Mouse (Mus musculus) gastrocnemius, postnatal 10 days (tissue): Measurements from ENCODE around the gene Rilp. TPM values are rescaled to one million over a fixed set of nuclear protein-coding genes. Genes with fewer than 3 reads are reported as not detected.
A peak's percentile ranks its signal among the peaks of the same experiment; 100 is the strongest.

Experiments used
- DNase-seq: peaks from one replicate; pipeline ENCODE4 v3.0.0; 2021; ENCODE audit warnings: mixed read lengths
- long read RNA-seq, 2 experiments: library from polyadenylated mRNA; stranded (forward); transcript quantifications; one replicate each; pipeline ENCODE4 v2.0.0; 2021
- total RNA-seq, 2 experiments: library from RNA; stranded (reverse); gene quantifications; 2 replicates each; pipeline ENCODE4 v1.2.3; 2021

The Rilp gene
- 10 to 100 TPM; 25.5 to 32.6 TPM for total RNA-seq
- long read RNA-seq, experiment 1, transcript Rilp-201 (8 exons, 1,489 nt), result major isoform, 24 of 51 reads
- long read RNA-seq, experiment 1, partial matches to known transcripts, result 11 of 51 reads
- long read RNA-seq, experiment 1, other reads (novel, unspliced or antisense), result 15 of 51 reads
- long read RNA-seq, experiment 2, transcript Rilp-201 (8 exons, 1,489 nt), result major isoform, 15 of 47 reads
- long read RNA-seq, experiment 2, partial matches to known transcripts, result 17 of 47 reads
- long read RNA-seq, experiment 2, other reads (novel, unspliced or antisense), result 15 of 47 reads

- peak; percentile 79 for DNase-seq
Observed at GRCm38 (mm10) chr11:75509741-75510626, at the start of gene Rilp. Gene Rilp (plus strand): TSS chr11:75510094.

- DNase-seq, result peak; percentile 78
Observed at GRCm38 (mm10) chr11:75460103-75460843, 49.6 kb upstream of the Rilp start.

- peak; percentile 98 for DNase-seq
Observed at GRCm38 (mm10) chr11:75460844-75461742, 48.8 kb upstream of the Rilp start, which contains the start of gene Tlcd2. Gene Tlcd2 (plus strand): TSS chr11:75461715.

GRCm38 (mm10) chr11:75461743-75462252 is 48.1 kb upstream of the Rilp start:
- no peak for DNase-seq

GRCm38 (mm10) chr11:75462253-75462783 is 47.6 kb upstream of the Rilp start:
- peak; percentile 90 for DNase-seq

DNA sequence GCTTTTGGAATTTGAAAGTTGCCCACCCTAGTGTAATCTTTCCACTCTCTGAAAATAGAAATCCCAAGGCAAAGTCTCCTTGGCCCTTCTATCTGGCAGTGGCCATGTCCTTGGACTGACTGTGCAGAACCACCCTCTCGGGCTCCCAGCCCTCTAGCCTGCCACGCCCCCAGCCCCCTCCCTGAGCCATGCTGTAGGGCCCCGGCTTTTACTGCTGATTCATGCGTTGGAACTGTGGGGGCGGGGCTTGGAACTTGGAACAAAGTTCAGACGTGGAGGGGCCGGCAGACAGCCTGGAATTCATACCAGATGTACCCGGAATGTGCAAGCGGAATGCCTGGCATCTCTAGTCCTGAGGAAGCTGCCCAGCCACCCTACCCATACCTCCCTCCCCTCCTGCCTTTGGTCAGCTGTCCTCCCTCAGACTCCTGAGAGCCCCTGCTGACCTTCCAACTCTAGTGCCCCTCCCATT is 47.0 kb upstream of the Rilp start:
- peak; percentile 96 for DNase-seq

DNA sequence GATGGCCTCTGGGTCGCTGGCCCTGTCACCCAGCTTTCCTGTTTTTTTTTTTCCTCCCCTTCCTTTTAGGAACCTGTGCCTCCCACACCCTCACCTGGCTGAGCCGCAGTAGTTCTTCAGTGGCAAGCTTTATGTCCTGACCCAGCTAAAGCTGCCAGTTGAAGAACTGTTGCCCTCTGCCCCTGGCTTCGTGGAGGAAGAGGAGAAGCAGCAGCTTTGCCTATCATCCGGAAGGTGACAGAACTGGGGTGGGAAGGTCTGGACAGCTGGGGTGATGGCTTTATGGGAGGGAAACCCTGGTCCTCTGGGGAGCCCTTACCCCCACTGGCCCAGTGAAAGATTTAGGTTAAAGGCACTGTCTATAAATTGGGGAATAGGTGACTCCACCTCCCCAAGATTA is 46.3 kb upstream of the Rilp start:
- no peak for DNase-seq

GRCm38 (mm10) chr11:75464417-75464816 is 45.5 kb upstream of the Rilp start:
- DNase-seq, result no peak

GRCm38 (mm10) chr11:75465051-75465450 is 44.8 kb upstream of the Rilp start:
- DNase-seq, result no peak

DNA sequence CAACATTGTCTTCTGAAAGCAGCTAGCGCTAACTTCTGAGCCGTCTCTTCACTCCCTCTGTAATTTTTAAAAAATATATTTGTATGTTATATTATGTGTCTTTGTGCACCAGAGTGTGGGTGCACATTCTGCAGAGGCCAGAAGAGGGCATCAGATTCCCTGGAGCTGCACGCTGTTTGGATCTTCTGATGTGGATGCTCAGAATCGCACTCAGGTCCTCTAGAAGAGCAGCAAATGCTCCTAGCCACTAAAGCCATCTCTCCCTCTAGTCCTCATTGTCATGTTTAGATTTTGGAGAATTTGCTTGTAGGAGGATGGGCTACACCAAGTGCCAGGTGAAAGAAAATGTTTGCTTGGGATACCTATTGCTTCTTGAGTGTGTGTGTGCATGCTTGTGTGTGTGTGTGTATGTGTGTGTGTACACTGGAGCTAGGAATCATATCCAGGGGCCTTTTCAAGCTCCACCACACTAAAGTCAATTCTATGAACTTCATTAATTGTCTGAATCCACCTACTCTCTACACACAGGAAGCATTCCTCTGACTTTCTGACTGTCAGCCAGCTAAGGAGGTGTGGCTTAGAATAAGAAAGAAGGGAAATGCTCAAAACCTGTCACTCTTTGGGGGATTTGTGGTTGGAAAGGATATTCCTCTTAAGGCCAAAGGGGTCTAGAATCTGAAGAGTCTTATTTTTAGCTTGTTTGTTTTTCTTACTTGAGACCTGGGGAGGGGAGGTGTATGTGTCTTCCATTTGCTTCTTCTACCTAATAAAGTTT is 43.0 kb upstream of the Rilp start:
- DNase-seq, result no peak

- DNase-seq, result peak; percentile 71
Observed at GRCm38 (mm10) chr11:75467512-75468215, 42.2 kb upstream of the Rilp start.

- no peak for DNase-seq
Observed at GRCm38 (mm10) chr11:75468410-75468809, 41.5 kb upstream of the Rilp start.

DNA sequence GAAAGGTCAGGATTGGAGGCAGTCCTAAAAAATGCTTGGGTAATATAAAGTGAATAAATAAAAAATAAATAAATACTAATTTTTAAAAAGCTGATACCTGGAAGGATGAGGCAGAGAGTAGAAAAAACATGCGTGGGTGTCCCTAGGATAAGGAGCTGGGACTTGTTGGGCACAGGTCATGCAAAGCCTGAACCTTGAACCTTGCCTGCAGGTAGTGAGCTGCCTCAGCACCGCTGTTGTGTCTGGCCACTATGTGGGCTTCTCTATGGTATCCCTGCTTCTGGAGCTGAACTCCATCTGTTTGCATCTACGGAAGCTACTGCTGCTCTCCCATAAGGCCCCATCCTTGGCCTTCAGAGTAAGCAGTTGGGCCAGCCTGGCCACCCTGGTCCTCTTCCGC is 40.6 kb upstream of the Rilp start:
- DNase-seq, result no peak

DNA sequence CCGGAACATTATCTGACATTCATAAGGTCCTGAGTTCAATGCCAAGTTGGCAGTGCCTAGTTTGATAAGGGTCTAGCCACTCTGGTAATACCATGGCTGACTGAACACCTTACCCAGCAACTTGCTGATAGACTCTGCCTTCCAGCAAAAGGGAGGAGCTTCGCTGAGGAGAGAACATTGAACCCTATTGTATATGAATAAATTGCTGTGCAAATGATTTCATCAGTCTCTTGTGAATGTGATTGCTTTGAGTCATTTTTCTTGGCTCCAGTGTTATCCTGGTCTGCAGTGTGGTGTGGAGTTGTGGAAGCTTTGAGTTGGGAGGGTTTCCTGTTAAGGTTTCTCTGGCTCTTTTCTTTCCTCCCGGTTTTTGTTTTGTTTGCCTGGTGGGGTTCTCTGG is 39.2 kb upstream of the Rilp start:
- DNase-seq, result no peak

DNA sequence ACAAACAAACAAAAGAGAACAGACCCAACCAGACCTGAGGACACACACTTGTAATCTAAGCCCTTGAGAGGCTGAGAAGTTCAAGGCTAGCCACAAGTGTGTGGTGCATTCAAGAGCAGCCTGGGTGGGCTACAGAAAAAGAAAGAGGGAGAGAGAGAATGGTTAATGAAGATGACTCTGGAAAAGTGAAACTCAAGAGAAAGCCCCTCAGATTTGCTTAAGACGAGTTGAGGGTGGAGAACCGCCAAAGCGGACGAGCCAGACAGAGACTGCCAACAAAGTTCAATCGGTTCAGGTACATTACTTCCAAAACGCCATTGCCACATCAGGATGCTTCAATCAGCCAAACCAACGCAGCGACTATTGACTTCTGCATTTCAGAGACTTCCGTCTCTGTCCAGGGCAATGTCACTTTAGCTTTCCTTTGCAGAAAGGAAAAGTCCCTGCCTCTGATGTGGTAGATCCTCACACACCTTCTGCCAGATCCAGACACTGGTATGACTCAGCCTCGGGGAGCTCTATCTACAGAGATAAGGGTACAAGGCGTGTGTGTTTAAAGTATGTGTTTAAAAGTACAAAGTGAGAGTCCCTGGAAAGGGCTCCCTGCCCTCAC is 37.3 kb upstream of the Rilp start:
- DNase-seq, result no peak

- no peak for DNase-seq
Observed at GRCm38 (mm10) chr11:75473376-75473775, 36.5 kb upstream of the Rilp start.

GRCm38 (mm10) chr11:75486192-75486591 is 23.7 kb upstream of the Rilp start:
- no peak for DNase-seq

DNA sequence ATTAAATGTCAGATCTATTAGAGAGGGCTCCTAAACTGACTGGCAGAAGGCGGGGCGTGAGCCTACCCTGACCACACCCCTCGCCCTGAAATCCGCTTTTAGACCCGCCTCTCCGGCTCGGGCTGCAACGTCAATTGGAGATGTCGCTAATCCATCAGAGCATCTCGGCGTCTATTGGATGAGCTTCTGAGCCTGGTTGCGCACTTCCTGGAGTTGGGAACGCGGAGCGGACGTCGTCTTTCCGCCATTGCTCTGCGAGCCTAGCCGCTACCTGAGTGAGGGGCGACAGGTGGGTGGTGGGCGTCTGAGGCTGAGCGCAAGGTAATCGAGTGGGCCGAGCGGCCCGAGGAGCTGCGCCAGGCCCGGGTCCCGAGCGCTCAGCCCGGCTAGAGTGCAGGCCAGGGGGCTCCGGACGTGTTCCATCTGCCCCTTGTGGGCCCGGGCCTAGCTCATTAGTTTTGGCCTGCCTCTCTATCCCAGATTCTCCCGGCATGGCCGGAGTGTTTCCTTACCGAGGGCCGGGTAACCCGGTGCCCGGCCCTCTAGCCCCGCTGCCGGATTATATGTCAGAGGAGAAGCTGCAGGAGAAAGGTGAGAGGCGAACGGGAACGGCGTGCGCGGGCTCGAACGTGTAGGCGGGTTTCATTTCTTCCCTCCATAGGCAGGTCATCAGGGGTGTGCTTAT is 23.2 kb upstream of the Rilp start, which contains the start of gene Prpf8:
Gene Prpf8 (plus strand): TSS at position 216 of the 685 bp plus-strand sequence.
- peak; percentile 89 for DNase-seq
